In genomic region chr13:99337510-99337909, GRCm38 (mm10) we compare ENCODE assay signal across 30 mouse cellular contexts. TPM values are rescaled to one million over a fixed set of nuclear protein-coding genes. Genes with fewer than 3 reads are reported as not detected.
DNase-seq lines count a peak whose midpoint lies in the region; ATAC-seq and TF ChIP-seq lines count a peak whose summit lies in the region.
"Had no signal": no experiment of that assay in that cellular context is flagged by ENCODE, and none has a peak within 500 bp of the region (broad histone marks: within the 10 kb centered on the region; RNA-seq: fewer than 3 reads in every experiment).

No protein-coding gene starts in this region.

- ATAC-seq in common myeloid progenitor, adult 5-6 weeks (replicated peaks; ENCODE audit: low read depth, poor library complexity, severe bottlenecking): peak; percentile 70
- ATAC-seq: activated CD4-positive, CD25-positive, alpha-beta regulatory T cell, adult 4 months; forebrain, embryonic 15.5 days; midbrain, embryonic 13.5 days had no signal

- no peak overlapping the region for H3K4me3 ChIP-seq in kidney, adult 2 months (ENCODE audit: insufficient read depth, low read depth, low read length)
- peak overlapping the region; percentile 33 for H3K4me3 ChIP-seq in megakaryocyte, embryonic 14.5 days (replicated peaks)
- H3K4me3 ChIP-seq: embryonic facial prominence, embryonic 12.5 days; forebrain, embryonic 15.5 days; kidney, embryonic 15.5 days; layer of hippocampus, adult 2 months; midbrain, embryonic 13.5 days; neural tube, embryonic 15.5 days had no signal

- no peaks in the 10 kb centered on the region for H3K9me3 ChIP-seq in megakaryocyte, embryonic 14.5 days
- H3K9me3 ChIP-seq: embryonic facial prominence, embryonic 12.5 days; forebrain, embryonic 15.5 days; kidney, embryonic 15.5 days; midbrain, embryonic 13.5 days; neural tube, embryonic 15.5 days had no signal

- 59% methylated on average over 6 of the region's 6 CpGs for WGBS in kidney, adult 2 months

- TF ChIP-seq CTCF in kidney, adult 2 months (conservative IDR thresholded peaks at IDR 0.05; ENCODE audit: insufficient read depth, insufficient read length, low read depth, low read length): no peak

- no peak overlapping the region for H3K27ac ChIP-seq in kidney, adult 2 months (ENCODE audit: insufficient read depth, low read depth, low read length)
- H3K27ac ChIP-seq: embryonic facial prominence, embryonic 12.5 days; forebrain, embryonic 15.5 days; hindbrain, embryonic 14.5 days; kidney, embryonic 15.5 days; layer of hippocampus, adult 2 months; midbrain, embryonic 13.5 days; neural tube, embryonic 15.5 days had no signal

- peak; percentile 27 for DNase-seq in kidney, adult 2 months
- DNase-seq in kidney, postnatal 14 days: no peak
- DNase-seq in 416B (ENCODE audit: low read depth): peak; percentile 25
- DNase-seq in embryo, embryonic 11 days: no peak
- DNase-seq in heart, postnatal 36 days: no peak
- DNase-seq in thymus, adult 18-20 months: no peak
- DNase-seq: adrenal gland, adult 8-10 months; cerebellum, adult 8-10 months; cerebellum, postnatal 25 days; gastrocnemius, postnatal 25 days; heart, adult 18-20 months; heart, postnatal 4 days; kidney, adult 11 months; kidney, postnatal 36 days; layer of hippocampus, postnatal 36 days; left cerebral cortex, postnatal 4 days; liver; lung, adult 2 months; lung, postnatal 10 days; right cerebral cortex, postnatal 4 days had no signal

- intact Hi-C loops in heart, postnatal 36 days (cut with DNase I): no loop called here

- H3K27me3 ChIP-seq in kidney, adult 2 months (replicated peaks; ENCODE audit: control insufficient read depth, insufficient read depth, low read length): no peaks in the 10 kb centered on the region
- H3K27me3 ChIP-seq in megakaryocyte, embryonic 14.5 days (replicated peaks): no peaks in the 10 kb centered on the region
- H3K27me3 ChIP-seq: embryonic facial prominence, embryonic 12.5 days; forebrain, embryonic 15.5 days; kidney, embryonic 15.5 days; midbrain, embryonic 13.5 days; neural tube, embryonic 15.5 days had no signal

- peaks cover 1% of the 10 kb centered on the region; the same call in 1 of the 2 replicates for H3K36me3 ChIP-seq in kidney, adult 2 months (ENCODE audit: control insufficient read depth, insufficient read depth, low read length)
- H3K36me3 ChIP-seq in megakaryocyte, embryonic 14.5 days (replicated peaks; ENCODE audit: low read length): peaks cover 95% of the 10 kb centered on the region

- TF ChIP-seq POLR2A in kidney, adult 2 months (IDR thresholded peaks at IDR 0.05; ENCODE audit: low read depth, low read length): no peak

- no peaks in the 10 kb centered on the region for H3K4me1 ChIP-seq in kidney, adult 2 months (ENCODE audit: control insufficient read depth, insufficient read depth, low read length)
- peaks cover 57% of the 10 kb centered on the region for H3K4me1 ChIP-seq in megakaryocyte, embryonic 14.5 days
- H3K4me1 ChIP-seq: embryonic facial prominence, embryonic 12.5 days; forebrain, embryonic 15.5 days; kidney, embryonic 15.5 days; midbrain, embryonic 13.5 days; neural tube, embryonic 15.5 days had no signal

RNA-seq across cellular contexts. Expression of gene Ptcd2, which starts 7.0 kb away (rescaled TPM):
- 27.3 and 29.4 TPM in 2 replicates for polyA plus RNA-seq in kidney, adult 2 months (2012; rRNA removed)
- total RNA-seq in common myeloid progenitor, adult 5-6 weeks (2017): 60.5 and 64.4 TPM in 2 replicates
- 3.7 and 8.6 TPM in 2 replicates for polyA plus RNA-seq in megakaryocyte, embryonic 14.5 days (2012; ENCODE audit: insufficient read depth, low replicate concordance)
- total RNA-seq in heart, postnatal 36 days (2021): 10 to 100 TPM; 47.0 to 49.2 TPM

RNA-seq across cellular contexts. Expression of gene Mrps27, which starts 7.1 kb away (rescaled TPM):
- 24.2 and 26.7 TPM in 2 replicates for polyA plus RNA-seq in kidney, adult 2 months (2012; rRNA removed)
- total RNA-seq in common myeloid progenitor, adult 5-6 weeks (2017): 28.6 and 35.0 TPM in 2 replicates
- polyA plus RNA-seq in megakaryocyte, embryonic 14.5 days (2012; ENCODE audit: insufficient read depth, low replicate concordance): 9.3 TPM in 1 of 2 replicates, not detected in the other
- 10 to 100 TPM; 48.2 to 48.8 TPM for total RNA-seq in heart, postnatal 36 days (2021)

Comparison
In these comparisons a context has a peak if more than half of its experiments do, and no peak if none do; other contexts are left out.
1. DNase-seq: peak in kidney, adult 2 months (single experiment) and 416B (single experiment); none in kidney, postnatal 14 days (single experiment), embryo, embryonic 11 days (single experiment), heart, postnatal 36 days (0 of 2) and thymus, adult 18-20 months (0 of 2).